Mouse (Mus musculus): ENCODE data around the gene H2al2a. TPM values are rescaled to one million over a fixed set of nuclear protein-coding genes. Genes with fewer than 3 reads are reported as not detected.
A peak's percentile ranks its signal among the peaks of the same experiment; 100 is the strongest.
"Not testable (repeated sequence)": the region's sequence is repeated elsewhere in the genome, so short reads cannot be mapped to it uniquely, and the experiment has no call there.

Gene H2al2a
- polyA plus RNA-seq, 1 experiment from 2014 or later = not detected

- no peaks in the 10 kb centered on the region for H3K27me3 ChIP-seq (ENCODE audit: poor library complexity, severe bottlenecking)
- H3K36me3 ChIP-seq (replicated peaks) = no peaks in the 10 kb centered on the region
- no peak overlapping the region for H3K4me3 ChIP-seq
- no peaks in the 10 kb centered on the region for H3K4me1 ChIP-seq
- WGBS = 94% methylated on average over 1 of the region's 1 CpGs
- no peak for DNase-seq (ENCODE audit: extremely low spot score, low spot score)
- H3K27ac ChIP-seq = no peak overlapping the region
- no peaks in the 10 kb centered on the region for H3K9me3 ChIP-seq
Measured at GRCm38 (mm10) chr2:17982747-17983146, 14.0 kb downstream of the H2al2a start.

- Histone ChIP-seq H3K4me1 (peaks cover 9% of the 10 kb centered on the region), H3K9me3 (no peaks in the 10 kb centered on the region), H3K27me3 (ENCODE audit: poor library complexity, severe bottlenecking) (no peaks in the 10 kb centered on the region), H3K36me3 (replicated peaks) (no peaks in the 10 kb centered on the region), H3K27ac (no peak overlapping the region), H3K4me3 (no peak overlapping the region)
- 94% methylated on average over 6 of the region's 6 CpGs for WGBS
- no peak for DNase-seq (ENCODE audit: extremely low spot score, low spot score)
Measured at GRCm38 (mm10) chr2:17978706-17979105, 18.1 kb downstream of the H2al2a start.

- not testable (repeated sequence) for H3K36me3 ChIP-seq (replicated peaks); H3K27ac ChIP-seq; H3K27me3 ChIP-seq (ENCODE audit: poor library complexity, severe bottlenecking); H3K4me1 ChIP-seq; DNase-seq (ENCODE audit: extremely low spot score, low spot score); H3K9me3 ChIP-seq; H3K4me3 ChIP-seq
- 96% methylated on average over 7 of the region's 7 CpGs for WGBS
Measured at GRCm38 (mm10) chr2:17978251-17978650, 18.5 kb downstream of the H2al2a start.

- H3K9me3 ChIP-seq; H3K27ac ChIP-seq; DNase-seq (ENCODE audit: extremely low spot score, low spot score); H3K4me3 ChIP-seq; H3K4me1 ChIP-seq; H3K27me3 ChIP-seq (ENCODE audit: poor library complexity, severe bottlenecking); H3K36me3 ChIP-seq (replicated peaks): not testable (repeated sequence)
Measured at GRCm38 (mm10) chr2:17977645-17978044, 19.1 kb downstream of the H2al2a start.

GRCm38 (mm10) chr2:17975601-17976327 lies 21.0 kb downstream of the H2al2a start:
- H3K36me3 ChIP-seq (replicated peaks) = no peaks in the 10 kb centered on the region
- H3K4me1 ChIP-seq = peaks cover 15% of the 10 kb centered on the region
- 79% methylated on average over 4 of the region's 4 CpGs for WGBS
- no peaks in the 10 kb centered on the region for H3K9me3 ChIP-seq
- no peak overlapping the region for H3K27ac ChIP-seq
- no peaks in the 10 kb centered on the region for H3K27me3 ChIP-seq (ENCODE audit: poor library complexity, severe bottlenecking)
- no peak overlapping the region for H3K4me3 ChIP-seq
- no peak for DNase-seq (ENCODE audit: extremely low spot score, low spot score)

GRCm38 (mm10) chr2:17973868-17974440 lies 22.8 kb downstream of the H2al2a start:
- WGBS = 60% methylated on average over 2 of the region's 2 CpGs
- Histone ChIP-seq H3K4me1 (peaks cover 25% of the 10 kb centered on the region), H3K27me3 (ENCODE audit: poor library complexity, severe bottlenecking) (no peaks in the 10 kb centered on the region), H3K27ac (no peak overlapping the region), H3K36me3 (replicated peaks) (no peaks in the 10 kb centered on the region), H3K9me3 (no peaks in the 10 kb centered on the region), H3K4me3 (no peak overlapping the region)
- DNase-seq (ENCODE audit: extremely low spot score, low spot score) = no peak

GRCm38 (mm10) chr2:17973246-17973645 lies 23.5 kb downstream of the H2al2a start:
- Histone ChIP-seq H3K9me3 (no peaks in the 10 kb centered on the region), H3K36me3 (replicated peaks) (no peaks in the 10 kb centered on the region), H3K27ac (no peak overlapping the region), H3K4me3 (no peak overlapping the region), H3K4me1 (peaks cover 25% of the 10 kb centered on the region), H3K27me3 (ENCODE audit: poor library complexity, severe bottlenecking) (no peaks in the 10 kb centered on the region)
- 87% methylated on average over 5 of the region's 5 CpGs for WGBS
- DNase-seq (ENCODE audit: extremely low spot score, low spot score) = no peak

- 91% methylated on average over 2 of the region's 2 CpGs for WGBS
- no peak for DNase-seq (ENCODE audit: extremely low spot score, low spot score)
- Histone ChIP-seq H3K27me3 (ENCODE audit: poor library complexity, severe bottlenecking) (no peaks in the 10 kb centered on the region), H3K27ac (no peak overlapping the region), H3K4me1 (peaks cover 25% of the 10 kb centered on the region), H3K4me3 (no peak overlapping the region), H3K9me3 (no peaks in the 10 kb centered on the region), H3K36me3 (replicated peaks) (no peaks in the 10 kb centered on the region)
Measured at GRCm38 (mm10) chr2:17972843-17973242, 23.9 kb downstream of the H2al2a start.

- Histone ChIP-seq H3K4me3 (no peak overlapping the region), H3K9me3 (no peaks in the 10 kb centered on the region), H3K27me3 (ENCODE audit: poor library complexity, severe bottlenecking) (no peaks in the 10 kb centered on the region), H3K4me1 (peaks cover 25% of the 10 kb centered on the region), H3K27ac (no peak overlapping the region), H3K36me3 (replicated peaks) (no peaks in the 10 kb centered on the region)
- no peak for DNase-seq (ENCODE audit: extremely low spot score, low spot score)
- 76% methylated on average over 6 of the region's 6 CpGs for WGBS
Measured at GRCm38 (mm10) chr2:17971407-17971806, 25.4 kb downstream of the H2al2a start.

GRCm38 (mm10) chr2:17970662-17971061 lies 26.1 kb downstream of the H2al2a start:
- peaks cover 25% of the 10 kb centered on the region for H3K4me1 ChIP-seq
- no peak overlapping the region for H3K4me3 ChIP-seq
- no peaks in the 10 kb centered on the region for H3K36me3 ChIP-seq (replicated peaks)
- WGBS = 24% methylated on average over 1 of the region's 1 CpGs
- H3K27ac ChIP-seq = 0 out of 2 replicates have a peak overlapping the region, but pooled peaks have one; percentile 35
- H3K9me3 ChIP-seq = no peaks in the 10 kb centered on the region
- H3K27me3 ChIP-seq (ENCODE audit: poor library complexity, severe bottlenecking) = no peaks in the 10 kb centered on the region
- no peak for DNase-seq (ENCODE audit: extremely low spot score, low spot score)

GRCm38 (mm10) chr2:17970187-17970586 lies 26.6 kb downstream of the H2al2a start:
- no peak overlapping the region for H3K4me3 ChIP-seq
- H3K36me3 ChIP-seq (replicated peaks) = no peaks in the 10 kb centered on the region
- DNase-seq (ENCODE audit: extremely low spot score, low spot score) = peak; percentile 30
- H3K9me3 ChIP-seq = no peaks in the 10 kb centered on the region
- peaks cover 25% of the 10 kb centered on the region for H3K4me1 ChIP-seq
- H3K27ac ChIP-seq = 0 out of 2 replicates have a peak overlapping the region, but pooled peaks have one; percentile 35
- H3K27me3 ChIP-seq (ENCODE audit: poor library complexity, severe bottlenecking) = no peaks in the 10 kb centered on the region

GRCm38 (mm10) chr2:17968571-17968970 lies 28.2 kb downstream of the H2al2a start:
- Histone ChIP-seq H3K4me1 (peaks cover 16% of the 10 kb centered on the region), H3K27me3 (ENCODE audit: poor library complexity, severe bottlenecking) (no peaks in the 10 kb centered on the region), H3K9me3 (no peaks in the 10 kb centered on the region), H3K4me3 (no peak overlapping the region), H3K27ac (no peak overlapping the region), H3K36me3 (replicated peaks) (no peaks in the 10 kb centered on the region)
- WGBS = 77% methylated on average over 2 of the region's 2 CpGs
- DNase-seq (ENCODE audit: extremely low spot score, low spot score) = no peak

- H3K9me3 ChIP-seq; H3K4me3 ChIP-seq; H3K27me3 ChIP-seq (ENCODE audit: poor library complexity, severe bottlenecking); DNase-seq (ENCODE audit: extremely low spot score, low spot score); H3K36me3 ChIP-seq (replicated peaks); H3K27ac ChIP-seq: not testable (repeated sequence)
- 72% methylated on average over 3 of the region's 3 CpGs for WGBS
- H3K4me1 ChIP-seq = peaks cover 16% of the 10 kb centered on the region
Measured at GRCm38 (mm10) chr2:17968037-17968436, 28.7 kb downstream of the H2al2a start.
